In genomic region chr6:113194517-113194840, GRCm38 (mm10) we compare ENCODE assay signal across 9 mouse cellular contexts. TPM values are rescaled to one million over a fixed set of nuclear protein-coding genes. Genes with fewer than 3 reads are reported as not detected.
A peak's percentile ranks its signal among the peaks of the same experiment; 100 is the strongest.
DNase-seq lines count a peak whose midpoint lies in the region; ATAC-seq lines count a peak whose summit lies in the region.
"Had no signal": no experiment of that assay in that cellular context is flagged by ENCODE, and none has a peak within 500 bp of the region (broad histone marks: within the 10 kb centered on the region; RNA-seq: fewer than 3 reads in every experiment).

No protein-coding gene starts in this region.

- WGBS in lung, embryonic 15.5 days, result 5% methylated on average over 5 of the region's 5 CpGs
- WGBS in forebrain, embryonic 12.5 days, result 2% methylated on average over 5 of the region's 5 CpGs
- WGBS in limb, embryonic 12.5 days, result 7% methylated on average over 5 of the region's 5 CpGs
- 3% methylated on average over 5 of the region's 5 CpGs for WGBS in stomach, embryonic 15.5 days

- H3K9me3 ChIP-seq in lung, embryonic 15.5 days, result no peaks in the 10 kb centered on the region
- no peaks in the 10 kb centered on the region for H3K9me3 ChIP-seq in forebrain, embryonic 12.5 days
- no peaks in the 10 kb centered on the region for H3K9me3 ChIP-seq in limb, embryonic 12.5 days
- H3K9me3 ChIP-seq in stomach, embryonic 15.5 days, result no peaks in the 10 kb centered on the region

- H3K9ac ChIP-seq in lung, embryonic 15.5 days, result no peak overlapping the region
- H3K9ac ChIP-seq in forebrain, embryonic 12.5 days, result peak overlapping the region; percentile 88
- no peak overlapping the region for H3K9ac ChIP-seq in limb, embryonic 12.5 days (replicated peaks)
- no peak overlapping the region for H3K9ac ChIP-seq in stomach, embryonic 15.5 days

- H3K27ac ChIP-seq in lung, embryonic 15.5 days, result no peak overlapping the region
- no peak overlapping the region for H3K27ac ChIP-seq in forebrain, embryonic 12.5 days
- H3K27ac ChIP-seq in limb, embryonic 12.5 days, result no peak overlapping the region
- no peak overlapping the region for H3K27ac ChIP-seq in stomach, embryonic 15.5 days

- H3K4me2 ChIP-seq in lung, embryonic 15.5 days, result peak overlapping the region; percentile 82
- peak overlapping the region; percentile 99 for H3K4me2 ChIP-seq in forebrain, embryonic 12.5 days
- peak overlapping the region; percentile 82 for H3K4me2 ChIP-seq in limb, embryonic 12.5 days
- H3K4me2 ChIP-seq in stomach, embryonic 15.5 days, result peak overlapping the region; percentile 72

- H3K36me3 ChIP-seq in lung, embryonic 15.5 days, result no peaks in the 10 kb centered on the region
- H3K36me3 ChIP-seq in forebrain, embryonic 12.5 days (replicated peaks), result no peaks in the 10 kb centered on the region
- H3K36me3 ChIP-seq in limb, embryonic 12.5 days, result no peaks in the 10 kb centered on the region
- no peaks in the 10 kb centered on the region for H3K36me3 ChIP-seq in stomach, embryonic 15.5 days

- peaks cover 15% of the 10 kb centered on the region for H3K4me1 ChIP-seq in lung, embryonic 15.5 days
- H3K4me1 ChIP-seq in forebrain, embryonic 12.5 days, result peaks cover 42% of the 10 kb centered on the region
- peaks cover 11% of the 10 kb centered on the region for H3K4me1 ChIP-seq in limb, embryonic 12.5 days (replicated peaks)
- H3K4me1 ChIP-seq in stomach, embryonic 15.5 days, result peaks cover 13% of the 10 kb centered on the region

- H3K27me3 ChIP-seq in lung, embryonic 15.5 days, result peaks cover 42% of the 10 kb centered on the region
- H3K27me3 ChIP-seq in forebrain, embryonic 12.5 days, result 0 out of 2 replicates have a peak, but pooled peaks cover 6% of the 10 kb centered on the region
- H3K27me3 ChIP-seq in limb, embryonic 12.5 days, result peaks cover 56% of the 10 kb centered on the region
- peaks cover 40% of the 10 kb centered on the region for H3K27me3 ChIP-seq in stomach, embryonic 15.5 days (replicated peaks)

- peak overlapping the region; percentile 48 for H3K4me3 ChIP-seq in lung, embryonic 15.5 days
- H3K4me3 ChIP-seq in forebrain, embryonic 12.5 days (replicated peaks), result peak overlapping the region; percentile 82
- H3K4me3 ChIP-seq in limb, embryonic 12.5 days (replicated peaks), result peak overlapping the region; percentile 52
- H3K4me3 ChIP-seq in stomach, embryonic 15.5 days (replicated peaks), result peak overlapping the region; percentile 42

- DNase-seq in lung, postnatal 14 days, result no peak
- no peak for DNase-seq in adrenal gland, adult 18-20 months (ENCODE audit: low spot score in 2 of 2)
- DNase-seq in adrenal gland, postnatal 25 days, result no peak
- DNase-seq: thymus, postnatal 14 days had no signal

- ATAC-seq in lung, embryonic 15.5 days (ENCODE audit: borderline replicate concordance, extremely low read depth, low FRiP score, low TSS enrichment), result peak; percentile 19; the same call in 1 of the 2 replicates
- ATAC-seq in forebrain, embryonic 12.5 days (ENCODE audit: low FRiP score), result no peak
- ATAC-seq in limb, embryonic 12.5 days (ENCODE audit: insufficient number of reproducible peaks, insufficient read depth, low FRiP score, low TSS enrichment, low read depth), result no peak
- ATAC-seq in stomach, embryonic 15.5 days (ENCODE audit: insufficient read depth, low FRiP score, low read depth), result no peak

RNA-seq across cellular contexts. Expression of gene Lhfpl4, which starts 0.7 kb away (rescaled TPM):
- polyA plus RNA-seq in lung, embryonic 15.5 days (2015; fragmentation: Nextera tagmentation; extraction: Ambion mirVana), result 0.87 and 1.1 TPM in 2 replicates
- 30.6 and 35.4 TPM in 2 replicates for polyA plus RNA-seq in forebrain, embryonic 12.5 days (2016; fragmentation: Nextera tagmentation; extraction: Ambion mirVana)
- polyA plus RNA-seq in limb, embryonic 12.5 days (2016; fragmentation: Nextera tagmentation; extraction: Ambion mirVana), result 1.0 and 1.3 TPM in 2 replicates
- 1.7 and 2.0 TPM in 2 replicates for polyA plus RNA-seq in stomach, embryonic 15.5 days (2015; fragmentation: Nextera tagmentation; extraction: Ambion mirVana)
- 1 to 10 TPM; 4.1 to 4.3 TPM for total RNA-seq in adrenal gland, adult 18-20 months (2021)
- total RNA-seq in adrenal gland, postnatal 25 days (2021), result 2.8 and 5.0 TPM in 2 replicates
- total RNA-seq: neutrophil, adult 5-6 weeks had no signal

RNA-seq across cellular contexts. Expression of gene Mtmr14, which starts 43.2 kb away (rescaled TPM):
- 43.8 and 46.1 TPM in 2 replicates for polyA plus RNA-seq in lung, embryonic 15.5 days (2015; fragmentation: Nextera tagmentation; extraction: Ambion mirVana)
- 46.2 and 50.0 TPM in 2 replicates for polyA plus RNA-seq in forebrain, embryonic 12.5 days (2016; fragmentation: Nextera tagmentation; extraction: Ambion mirVana)
- 41.4 and 42.2 TPM in 2 replicates for polyA plus RNA-seq in limb, embryonic 12.5 days (2016; fragmentation: Nextera tagmentation; extraction: Ambion mirVana)
- 34.3 and 38.2 TPM in 2 replicates for polyA plus RNA-seq in stomach, embryonic 15.5 days (2015; fragmentation: Nextera tagmentation; extraction: Ambion mirVana)
- total RNA-seq in adrenal gland, adult 18-20 months (2021), result 10 to 100 TPM; 18.2 to 18.4 TPM
- 23.0 and 30.9 TPM in 2 replicates for total RNA-seq in adrenal gland, postnatal 25 days (2021)

Comparison
In these comparisons a context has a peak if more than half of its experiments do, and no peak if none do; other contexts are left out.
1. RNA of gene Lhfpl4, which starts 0.7 kb away (polyA plus RNA-seq): 30.6 to 35.4 TPM in forebrain, embryonic 12.5 days; 1.7 to 2.0 TPM in stomach, embryonic 15.5 days, 1.0 to 1.3 TPM in limb, embryonic 12.5 days and 0.87 to 1.1 TPM in lung, embryonic 15.5 days; every median in the first group is over 10 times any median in the second.
2. Peak in every context shown above with its lines, with median percentiles within 50 percentile points of each other: H3K4me2 ChIP-seq and H3K4me3 ChIP-seq.